Mouse (Mus musculus): Measurements from ENCODE around the gene Cdk5rap2. TPM values are rescaled to one million over a fixed set of nuclear protein-coding genes. Genes with fewer than 3 reads are reported as not detected.

The Cdk5rap2 gene
- total and polyA plus RNA-seq, 3 experiments: 10.5 to 15.4 TPM; not detected in 1

GRCm38 (mm10) chr4:70229874-70230273 lies 180.4 kb downstream of the Cdk5rap2 start:
- no peaks in the 10 kb centered on the region for H3K79me2 ChIP-seq (ENCODE audit: control insufficient read depth, insufficient read depth, low read length, poor library complexity)
- no peaks in the 10 kb centered on the region for H3K27me3 ChIP-seq (ENCODE audit: control insufficient read depth in 1 of 2, insufficient read depth in 2 of 2, low read length in 2 of 2)
- H3K4me1 ChIP-seq (ENCODE audit: control insufficient read depth in 1 of 2, insufficient read depth in 2 of 2, low read length in 2 of 2): no peaks in the 10 kb centered on the region
- TF ChIP-seq ELF1 (IDR thresholded peaks at IDR 0.05; ENCODE audit: low read depth, low read length) (no peak), CHD2 (IDR thresholded peaks at IDR 0.05; ENCODE audit: low read length) (no peak), POLR2AphosphoS2 (IDR thresholded peaks at IDR 0.05; ENCODE audit: low read length) (no peak), POLR2A (IDR thresholded peaks at IDR 0.05; ENCODE audit: control insufficient read depth in 1 of 2, insufficient read depth in 1 of 2, low read depth in 1 of 2, low read length in 2 of 2, poor library complexity in 1 of 2) (no peak), GABPA (IDR thresholded peaks at IDR 0.05; ENCODE audit: low read depth, low read length) (no peak), MXI1 (IDR thresholded peaks at IDR 0.05; ENCODE audit: low read depth, low read length) (no peak), ZMIZ1 (IDR thresholded peaks at IDR 0.05; ENCODE audit: low read depth, low read length) (no peak), ZC3H11A (IDR thresholded peaks at IDR 0.05; ENCODE audit: low read depth, low read length) (no peak), USF2 (IDR thresholded peaks at IDR 0.05; ENCODE audit: borderline replicate concordance in 1 of 2, insufficient read depth in 1 of 2, low read depth in 1 of 2, low read length in 2 of 2) (no peak), SIN3A (IDR thresholded peaks at IDR 0.05; ENCODE audit: low read length) (no peak)
- no peak overlapping the region for H3K9ac ChIP-seq (ENCODE audit: control insufficient read depth, low read depth, low read length, poor library complexity, severe bottlenecking)
- no peaks in the 10 kb centered on the region for H3K9me3 ChIP-seq (replicated peaks; ENCODE audit: insufficient read depth, low read length)
- no peak for DNase-seq (ENCODE audit: low read depth, low spot score)
- no peak overlapping the region for H3K27ac ChIP-seq (ENCODE audit: control insufficient read depth, low read depth, low read length)
- no peaks in the 10 kb centered on the region; a peak in 1 of 4 replicates for H3K36me3 ChIP-seq (ENCODE audit: control insufficient read depth in 1 of 2, insufficient read depth in 2 of 2, low read length in 2 of 2)
- H3K4me3 ChIP-seq (ENCODE audit: control insufficient read depth in 1 of 2, insufficient read depth in 1 of 2, low read depth in 2 of 2, low read length in 2 of 2): no peak overlapping the region

- Histone ChIP-seq H3K27ac (ENCODE audit: control insufficient read depth, low read depth, low read length) (no peak overlapping the region), H3K9me3 (replicated peaks; ENCODE audit: insufficient read depth, low read length) (no peaks in the 10 kb centered on the region), H3K27me3 (ENCODE audit: control insufficient read depth in 1 of 2, insufficient read depth in 2 of 2, low read length in 2 of 2) (no peaks in the 10 kb centered on the region), H3K79me2 (ENCODE audit: control insufficient read depth, insufficient read depth, low read length, poor library complexity) (no peaks in the 10 kb centered on the region), H3K36me3 (ENCODE audit: control insufficient read depth in 1 of 2, insufficient read depth in 2 of 2, low read length in 2 of 2) (no peaks in the 10 kb centered on the region; a peak in 1 of 4 replicates), H3K4me1 (ENCODE audit: control insufficient read depth in 1 of 2, insufficient read depth in 2 of 2, low read length in 2 of 2) (no peaks in the 10 kb centered on the region), H3K4me3 (ENCODE audit: control insufficient read depth in 1 of 2, insufficient read depth in 1 of 2, low read depth in 2 of 2, low read length in 2 of 2) (no peak overlapping the region), H3K9ac (ENCODE audit: control insufficient read depth, low read depth, low read length, poor library complexity, severe bottlenecking) (no peak overlapping the region)
- TF ChIP-seq SMC3 (IDR thresholded peaks at IDR 0.05; ENCODE audit: low read depth, low read length): no peak
- TF ChIP-seq MAFK (IDR thresholded peaks at IDR 0.05; ENCODE audit: borderline replicate concordance, low read depth, low read length): no peak
- no peak for TF ChIP-seq ELF1 (IDR thresholded peaks at IDR 0.05; ENCODE audit: low read depth, low read length)
- no peak for TF ChIP-seq CHD2 (IDR thresholded peaks at IDR 0.05; ENCODE audit: low read length)
- TF ChIP-seq JUND (IDR thresholded peaks at IDR 0.05; ENCODE audit: low read depth, low read length): no peak
- no peak for TF ChIP-seq POLR2AphosphoS2 (IDR thresholded peaks at IDR 0.05; ENCODE audit: low read length)
- TF ChIP-seq TCF12 (IDR thresholded peaks at IDR 0.05; ENCODE audit: low read depth, low read length): no peak
- TF ChIP-seq GABPA (IDR thresholded peaks at IDR 0.05; ENCODE audit: low read depth, low read length): no peak
- TF ChIP-seq USF1 (IDR thresholded peaks at IDR 0.05; ENCODE audit: low read depth, low read length): no peak
- TF ChIP-seq ZNF384 (IDR thresholded peaks at IDR 0.05; ENCODE audit: low read depth, low read length): no peak
- TF ChIP-seq ZMIZ1 (IDR thresholded peaks at IDR 0.05; ENCODE audit: low read depth, low read length): no peak
- no peak for DNase-seq (ENCODE audit: low read depth, low spot score)
These were observed 181.9 kb downstream of the Cdk5rap2 start for GRCm38 (mm10) chr4:70228350-70228749.

All from MEL (cell line).